Mouse (Mus musculus) stomach, embryonic 15.5 days (tissue): Measurements from ENCODE around the gene Stx19. TPM values are rescaled to one million over a fixed set of nuclear protein-coding genes. Genes with fewer than 3 reads are reported as not detected.

Experiments
- ATAC-seq: fragments of 200-750 bp; cut with Nextera tagmentation; 2 replicates; pipeline ENCODE4 v1.8.0; 2017; ENCODE audit warnings: low read depth, moderate number of reproducible peaks, moderate TSS enrichment; ENCODE audit not compliant: insufficient read depth, low FRiP score
- H3K27ac ChIP-seq: fragments of 300-500 bp; sonication (generic); 2 replicates; pipeline ENCODE4 v1.5.1; 2015; ENCODE audit warnings: mild to moderate bottlenecking, inconsistent platforms
- H3K27me3 ChIP-seq: fragments of 300-500 bp; sonication (generic); replicated peaks from 2 replicates; pipeline ENCODE4 v1.6.1; 2015; ENCODE audit warnings: inconsistent platforms
- H3K36me3 ChIP-seq: fragments of 300-500 bp; sonication (generic); 2 replicates; pipeline ENCODE4 v1.6.1; 2015; ENCODE audit warnings: inconsistent platforms
- H3K4me1 ChIP-seq: fragments of 300-500 bp; sonication (generic); 2 replicates; pipeline ENCODE4 v1.6.1; 2015; ENCODE audit warnings: inconsistent platforms
- H3K4me2 ChIP-seq: fragments of 300-500 bp; sonication (generic); 2 replicates; pipeline ENCODE4 v1.6.1; 2015; ENCODE audit warnings: mild to moderate bottlenecking, inconsistent platforms
- H3K4me3 ChIP-seq: fragments of 300-500 bp; sonication (generic); replicated peaks from 2 replicates; pipeline ENCODE4 v1.5.1; 2015; ENCODE audit warnings: inconsistent platforms
- H3K9ac ChIP-seq: fragments of 300-500 bp; sonication (generic); 2 replicates; pipeline ENCODE4 v1.6.1; 2015; ENCODE audit warnings: inconsistent platforms
- H3K9me3 ChIP-seq: fragments of 300-500 bp; sonication (generic); 2 replicates; pipeline ENCODE4 v1.6.1; 2016; ENCODE audit warnings: inconsistent platforms
- WGBS: fragments of 180-500 bp; shearing (Covaris S2); methylation state at CpG from one replicate; pipeline ENCODE4 v1.1.7; 2015; 5-methylcytosine and 5-hydroxymethylcytosine counted together
- polyA plus RNA-seq: library from polyadenylated mRNA; unstranded; fragments of >200 nt; fragmentation: Nextera tagmentation; extraction: Ambion mirVana; gene quantifications from 2 replicates; pipeline ENCODE4 v1.2.1, GENCODE M21; 2015

Gene Stx19
- polyA plus RNA-seq: 4.2 and 4.5 TPM in 2 replicates

- WGBS: 42% methylated on average over 5 of the region's 5 CpGs
- no peaks in the 10 kb centered on the region for H3K36me3 ChIP-seq
Measured at GRCm38 (mm10) chr16:62814491-62814890, at the start of gene Stx19. TSS of gene Stx19 (plus strand) at chr16:62814676.

GRCm38 (mm10) chr16:62773462-62773861 lies 41.0 kb upstream of the Stx19 start:
- Histone ChIP-seq H3K27me3 (no peaks in the 10 kb centered on the region), H3K4me2 (no peak overlapping the region), H3K9me3 (no peaks in the 10 kb centered on the region), H3K9ac (no peak overlapping the region), H3K4me1 (no peaks in the 10 kb centered on the region), H3K4me3 (no peak overlapping the region), H3K27ac (no peak overlapping the region), H3K36me3 (no peaks in the 10 kb centered on the region)
- WGBS: 78% methylated on average over 4 of the region's 4 CpGs
- ATAC-seq: no peak

More at GRCm38 (mm10) chr16:62814491-62814890, at the start of gene Stx19:
- peak; percentile 93 for ATAC-seq
- H3K9me3 ChIP-seq: no peaks in the 10 kb centered on the region
- H3K4me1 ChIP-seq: no peaks in the 10 kb centered on the region
- H3K4me3 ChIP-seq: no peak within 1 kb of the TSS
- peak within 1 kb of the TSS; percentile 71; the same call in 1 of the 2 replicates for H3K27ac ChIP-seq
- H3K9ac ChIP-seq: no peak within 1 kb of the TSS
- H3K27me3 ChIP-seq: no peaks in the 10 kb centered on the region
- H3K4me2 ChIP-seq: peak within 1 kb of the TSS; percentile 1; the same call in 1 of the 2 replicates

DNA sequence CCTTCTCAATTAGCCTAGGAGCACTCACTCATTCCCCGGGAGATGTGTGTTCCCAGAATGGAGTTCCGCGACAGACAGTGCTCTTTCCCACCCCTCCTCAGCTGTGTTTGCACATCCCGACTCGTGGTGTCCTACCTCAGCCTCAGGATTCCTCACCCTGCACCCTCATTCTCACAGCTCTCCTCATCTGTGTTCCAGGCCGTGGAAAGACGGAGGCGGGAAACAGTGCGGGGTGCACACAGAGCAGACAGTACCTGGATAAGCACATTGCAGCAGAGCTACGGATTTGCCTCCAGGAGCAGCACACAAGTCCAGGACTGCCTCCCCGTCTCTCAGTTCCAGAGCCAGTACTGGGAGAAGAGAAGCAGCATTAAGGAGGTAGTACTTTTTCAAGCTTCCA lies 38.4 kb upstream of the Stx19 start:
- H3K4me1 ChIP-seq: no peaks in the 10 kb centered on the region
- no peak overlapping the region for H3K4me3 ChIP-seq
- no peaks in the 10 kb centered on the region for H3K27me3 ChIP-seq
- no peak for ATAC-seq
- H3K9me3 ChIP-seq: no peaks in the 10 kb centered on the region
- no peak overlapping the region for H3K4me2 ChIP-seq
- H3K27ac ChIP-seq: no peak overlapping the region
- H3K36me3 ChIP-seq: no peaks in the 10 kb centered on the region
- H3K9ac ChIP-seq: no peak overlapping the region
- WGBS: 83% methylated on average over 11 of the region's 11 CpGs

GRCm38 (mm10) chr16:62778282-62778681 lies 36.2 kb upstream of the Stx19 start:
- Histone ChIP-seq H3K27ac (no peak overlapping the region), H3K9me3 (no peaks in the 10 kb centered on the region), H3K36me3 (0 out of 2 replicates have a peak, but pooled peaks cover 5% of the 10 kb centered on the region), H3K4me1 (no peaks in the 10 kb centered on the region), H3K4me3 (no peak overlapping the region), H3K27me3 (no peaks in the 10 kb centered on the region), H3K4me2 (no peak overlapping the region), H3K9ac (no peak overlapping the region)
- no peak for ATAC-seq
- 65% methylated on average over 10 of the region's 10 CpGs for WGBS

- peaks cover 4% of the 10 kb centered on the region; the same call in 1 of the 2 replicates for H3K4me1 ChIP-seq
- ATAC-seq: no peak
- no peaks in the 10 kb centered on the region for H3K9me3 ChIP-seq
- H3K4me3 ChIP-seq: no peak overlapping the region
- 0 out of 2 replicates have a peak, but pooled peaks cover 5% of the 10 kb centered on the region for H3K36me3 ChIP-seq
- H3K4me2 ChIP-seq: no peak overlapping the region
- no peak overlapping the region for H3K9ac ChIP-seq
- 49% methylated on average over 5 of the region's 5 CpGs for WGBS
- H3K27me3 ChIP-seq: no peaks in the 10 kb centered on the region
- no peak overlapping the region for H3K27ac ChIP-seq
Measured at GRCm38 (mm10) chr16:62782229-62782628, 32.2 kb upstream of the Stx19 start.

- WGBS: 2% methylated on average over 41 of the region's 41 CpGs
Measured at GRCm38 (mm10) chr16:62786621-62787331, 27.7 kb upstream of the Stx19 start, which contains the start of gene Nsun3. TSS of gene Nsun3 (minus strand) at chr16:62786818.

DNA sequence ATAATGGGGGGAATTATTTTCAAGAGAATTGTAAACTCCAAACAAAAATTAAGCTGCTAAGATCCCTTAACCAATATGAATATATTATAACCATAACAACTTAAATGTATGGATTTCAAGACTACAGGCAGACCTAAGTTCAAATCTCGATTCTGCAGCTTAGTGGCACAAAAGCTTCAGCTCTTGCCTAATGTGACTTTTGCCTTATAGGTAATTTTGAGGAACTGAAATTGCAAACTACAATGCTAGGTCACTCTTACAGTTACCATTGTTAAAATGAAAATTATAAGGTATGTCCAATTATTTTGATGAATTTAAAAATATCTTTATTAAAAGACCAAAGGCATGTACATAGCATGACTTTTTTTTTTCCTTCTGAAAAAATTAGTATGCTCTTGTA lies 17.9 kb upstream of the Stx19 start:
- H3K4me3 ChIP-seq: no peak overlapping the region
- H3K9me3 ChIP-seq: no peaks in the 10 kb centered on the region
- no peak overlapping the region for H3K27ac ChIP-seq
- H3K36me3 ChIP-seq: no peaks in the 10 kb centered on the region
- ATAC-seq: no peak
- no peaks in the 10 kb centered on the region for H3K4me1 ChIP-seq
- H3K27me3 ChIP-seq: no peaks in the 10 kb centered on the region
- H3K4me2 ChIP-seq: no peak overlapping the region
- H3K9ac ChIP-seq: no peak overlapping the region
- 77% methylated on average over 1 of the region's 1 CpGs for WGBS

More at GRCm38 (mm10) chr16:62786621-62787331, 27.7 kb upstream of the Stx19 start, which contains the start of gene Nsun3:
- ATAC-seq: peak; percentile 98
- Histone ChIP-seq H3K36me3 (no peaks in the 10 kb centered on the region), H3K4me3 (peak within 1 kb of the TSS; percentile 80), H3K27me3 (no peaks in the 10 kb centered on the region), H3K9me3 (no peaks in the 10 kb centered on the region), H3K4me1 (peaks cover 5% of the 10 kb centered on the region; the same call in 1 of the 2 replicates), H3K4me2 (peak within 1 kb of the TSS; percentile 66), H3K9ac (peak within 1 kb of the TSS; percentile 84), H3K27ac (peak within 1 kb of the TSS; percentile 93)

DNA sequence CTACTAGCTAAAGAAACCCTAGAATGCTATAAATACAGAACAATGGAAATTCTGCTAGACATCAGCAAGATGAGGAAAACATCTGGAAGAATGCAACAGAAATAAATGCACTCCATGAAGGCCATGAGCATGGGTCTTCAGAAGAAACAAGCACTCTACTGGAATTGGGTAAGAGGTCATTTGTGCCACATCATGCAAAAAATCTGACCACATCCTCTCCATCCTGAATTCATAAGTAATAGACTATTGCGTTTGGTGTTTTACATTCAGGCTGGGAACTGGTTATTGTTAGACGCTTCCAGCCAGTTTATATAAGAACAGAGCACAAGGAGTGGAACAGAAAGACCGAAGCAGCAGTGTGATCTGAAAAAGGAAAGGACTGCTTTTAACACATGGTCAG lies 15.7 kb upstream of the Stx19 start:
- Histone ChIP-seq H3K36me3 (no peaks in the 10 kb centered on the region), H3K9me3 (no peaks in the 10 kb centered on the region), H3K4me1 (no peaks in the 10 kb centered on the region), H3K9ac (no peak overlapping the region), H3K27ac (no peak overlapping the region), H3K4me3 (no peak overlapping the region), H3K4me2 (no peak overlapping the region), H3K27me3 (no peaks in the 10 kb centered on the region)
- ATAC-seq: no peak
- WGBS: 86% methylated on average over 3 of the region's 3 CpGs

DNA sequence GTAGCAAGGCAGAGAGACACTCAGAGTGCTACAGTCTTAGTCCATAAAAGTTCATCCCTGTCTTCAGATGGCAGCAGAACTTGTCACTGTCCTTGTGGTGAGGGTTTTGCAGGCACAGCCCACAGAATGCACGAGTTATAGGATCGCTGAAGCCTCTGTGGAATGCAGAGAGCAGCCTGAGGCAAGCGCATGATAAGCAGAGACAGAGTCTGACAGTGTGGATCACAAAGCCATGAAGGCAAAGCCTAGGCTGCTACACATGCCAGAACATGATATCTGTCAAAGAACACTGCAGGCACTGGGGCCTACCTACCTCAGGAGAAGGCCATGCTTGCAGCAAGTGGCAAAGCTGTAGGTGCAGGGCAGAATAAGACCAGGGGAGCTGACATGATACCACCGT lies 15.1 kb upstream of the Stx19 start:
- H3K4me3 ChIP-seq: no peak overlapping the region
- no peak overlapping the region for H3K9ac ChIP-seq
- H3K27ac ChIP-seq: no peak overlapping the region
- H3K9me3 ChIP-seq: no peaks in the 10 kb centered on the region
- ATAC-seq: peak; percentile 50; the same call in 1 of the 2 replicates
- H3K36me3 ChIP-seq: no peaks in the 10 kb centered on the region
- 75% methylated on average over 4 of the region's 4 CpGs for WGBS
- no peaks in the 10 kb centered on the region for H3K27me3 ChIP-seq
- H3K4me2 ChIP-seq: no peak overlapping the region
- no peaks in the 10 kb centered on the region for H3K4me1 ChIP-seq

DNA sequence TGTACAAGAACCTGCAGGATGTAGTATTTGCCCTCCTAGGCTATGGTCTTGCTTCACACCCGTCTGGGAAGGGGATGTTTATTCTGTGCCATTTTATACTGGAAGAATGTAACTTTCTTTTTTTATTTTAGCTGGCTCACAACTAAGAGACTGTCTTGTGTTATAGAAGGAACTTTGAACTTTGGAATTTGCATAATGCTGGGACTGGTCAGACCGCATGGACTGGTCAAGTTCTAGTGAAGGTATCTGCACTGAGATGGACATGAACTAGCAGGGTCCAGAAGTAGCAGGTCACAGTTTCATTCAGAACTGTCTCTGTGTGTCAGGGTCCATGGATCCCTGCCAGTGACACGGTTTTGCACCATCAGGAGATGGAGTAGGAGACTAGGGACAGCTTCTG lies 14.6 kb upstream of the Stx19 start:
- no peak overlapping the region for H3K27ac ChIP-seq
- no peaks in the 10 kb centered on the region for H3K4me1 ChIP-seq
- H3K4me3 ChIP-seq: no peak overlapping the region
- ATAC-seq: 0 out of 2 replicates have a peak, but pooled peaks have one; percentile 14
- H3K9ac ChIP-seq: no peak overlapping the region
- no peaks in the 10 kb centered on the region for H3K27me3 ChIP-seq
- no peaks in the 10 kb centered on the region for H3K36me3 ChIP-seq
- no peak overlapping the region for H3K4me2 ChIP-seq
- 68% methylated on average over 3 of the region's 3 CpGs for WGBS
- no peaks in the 10 kb centered on the region for H3K9me3 ChIP-seq

- Histone ChIP-seq H3K27me3 (no peaks in the 10 kb centered on the region), H3K4me3 (no peak overlapping the region), H3K9ac (no peak overlapping the region), H3K4me2 (no peak overlapping the region), H3K4me1 (no peaks in the 10 kb centered on the region), H3K36me3 (no peaks in the 10 kb centered on the region), H3K27ac (no peak overlapping the region), H3K9me3 (no peaks in the 10 kb centered on the region)
- ATAC-seq: no peak
- WGBS: 90% methylated on average over 3 of the region's 3 CpGs
Measured at GRCm38 (mm10) chr16:62804621-62805020, 9.9 kb upstream of the Stx19 start.

DNA sequence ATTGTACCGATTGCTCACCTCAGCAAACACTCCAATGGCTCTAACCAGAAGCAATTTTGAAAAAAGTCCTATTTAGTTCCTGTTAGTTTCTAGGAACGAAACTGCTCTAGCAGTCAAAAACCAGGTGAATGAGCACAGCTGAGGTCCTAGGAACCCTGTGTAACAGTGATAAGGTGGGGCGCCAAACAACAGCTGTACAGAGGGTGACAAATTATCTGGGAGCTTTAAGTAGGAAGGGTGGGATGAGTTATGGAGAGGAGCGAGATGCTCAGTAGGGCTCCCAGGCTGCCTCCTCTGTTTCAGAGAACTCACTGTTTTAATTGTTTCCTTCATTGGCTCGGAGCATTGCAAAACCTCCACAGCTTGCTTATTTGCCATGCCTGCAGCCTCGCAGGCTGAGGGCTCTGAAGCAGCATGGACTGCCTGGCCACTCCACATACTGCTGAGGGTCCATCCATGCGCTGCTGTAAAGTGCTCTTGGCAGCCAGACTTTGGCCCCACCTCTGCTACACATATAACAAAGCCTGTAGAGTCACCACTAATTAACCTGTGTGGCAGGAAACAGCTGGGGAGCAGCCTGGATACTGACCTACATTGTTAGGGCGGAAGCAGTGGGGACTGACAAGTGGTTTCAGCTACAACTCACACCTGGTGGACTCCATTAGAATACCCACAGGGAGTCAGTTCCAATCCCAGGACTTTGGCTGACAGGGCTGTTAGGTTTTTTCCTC lies 7.1 kb upstream of the Stx19 start:
- H3K36me3 ChIP-seq: no peaks in the 10 kb centered on the region
- no peaks in the 10 kb centered on the region for H3K27me3 ChIP-seq
- no peak overlapping the region for H3K4me3 ChIP-seq
- peak overlapping the region; percentile 44; the same call in 1 of the 2 replicates for H3K27ac ChIP-seq
- no peaks in the 10 kb centered on the region for H3K9me3 ChIP-seq
- WGBS: 53% methylated on average over 8 of the region's 8 CpGs
- 0 out of 2 replicates have a peak overlapping the region, but pooled peaks have one; percentile 5 for H3K4me2 ChIP-seq
- peak; percentile 77; the same call in 1 of the 2 replicates for ATAC-seq
- H3K4me1 ChIP-seq: no peaks in the 10 kb centered on the region
- H3K9ac ChIP-seq: no peak overlapping the region
